Mouse (Mus musculus) lung, postnatal 0 days (tissue): Measurements from ENCODE around the gene Ugt1a8. TPM values are rescaled to one million over a fixed set of nuclear protein-coding genes. Genes with fewer than 3 reads are reported as not detected.
"Not testable (repeated sequence)": the region's sequence is repeated elsewhere in the genome, so short reads cannot be mapped to it uniquely, and the experiment has no call there.

ENCODE experiments used
- ATAC-seq: fragments of 200-750 bp; cut with Nextera tagmentation; 2 replicates; pipeline ENCODE4 v1.8.0; 2017; ENCODE audit warnings: moderate library complexity
- DNase-seq: peaks from one replicate; pipeline ENCODE4 v3.0.0-alpha.2; 2016; ENCODE audit warnings: low spot score
- H3K27ac ChIP-seq: fragments of 300-500 bp; sonication (generic); 2 replicates; pipeline ENCODE4 v1.5.1; 2014; ENCODE audit warnings: antibody characterized with exemption, mild to moderate bottlenecking, low read length, mixed read lengths
- H3K27me3 ChIP-seq: fragments of 300-500 bp; sonication (generic); replicated peaks from 2 replicates; pipeline ENCODE4 v1.6.1; 2014; ENCODE audit warnings: low read length, mixed read lengths; ENCODE audit not compliant: insufficient read depth
- H3K36me3 ChIP-seq: fragments of 300-500 bp; sonication (generic); 2 replicates; pipeline ENCODE4 v1.6.1; 2014; ENCODE audit warnings: low read length, mixed read lengths; ENCODE audit not compliant: insufficient read depth
- H3K4me1 ChIP-seq: fragments of 300-500 bp; sonication (generic); 2 replicates; pipeline ENCODE4 v1.6.1; 2014; ENCODE audit warnings: antibody characterized with exemption, low read depth, low read length, mixed read lengths; ENCODE audit not compliant: insufficient read depth
- H3K4me2 ChIP-seq: fragments of 300-500 bp; sonication (generic); replicated peaks from 2 replicates; pipeline ENCODE4 v1.6.1; 2014; ENCODE audit warnings: low read depth, mild to moderate bottlenecking, low read length, moderate library complexity, mixed read lengths
- H3K4me3 ChIP-seq: fragments of 300-500 bp; sonication (generic); 2 replicates; pipeline ENCODE4 v1.5.1; 2014; ENCODE audit warnings: low read depth, low read length
- H3K9ac ChIP-seq: fragments of 300-500 bp; sonication (generic); replicated peaks from 2 replicates; pipeline ENCODE4 v1.6.1; 2014; ENCODE audit warnings: low read depth, mild to moderate bottlenecking
- H3K9me3 ChIP-seq: fragments of 300-500 bp; sonication (generic); 2 replicates; pipeline ENCODE4 v1.6.1; 2016; ENCODE audit warnings: low read length, mixed read lengths
- CTCF ChIP-seq: IDR thresholded peaks from 2 replicates; pipeline ENCODE4 v1.5.1; 2016; ENCODE audit warnings: antibody characterized with exemption, mild to moderate bottlenecking
- EP300 ChIP-seq: IDR thresholded peaks from 2 replicates; pipeline ENCODE4 v1.6.1; 2016; ENCODE audit warnings: antibody characterized with exemption, mild to moderate bottlenecking, control low read depth
- WGBS: fragments of 180-500 bp; shearing (Covaris S2); extraction: QIAGEN DNeasy Blood & Tissue Kit; methylation state at CpG from one replicate; pipeline ENCODE4 v1.1.7; 2014; 5-methylcytosine and 5-hydroxymethylcytosine counted together
- polyA plus RNA-seq: library from polyadenylated mRNA; unstranded; fragments of >200 nt; fragmentation: Nextera tagmentation; extraction: Ambion mirVana; gene quantifications from 2 replicates; pipeline ENCODE4 v1.2.1, GENCODE M21; 2015

Ugt1a8 gene
- 0.11 TPM in 1 of 2 replicates, not detected in the other for polyA plus RNA-seq

DNA sequence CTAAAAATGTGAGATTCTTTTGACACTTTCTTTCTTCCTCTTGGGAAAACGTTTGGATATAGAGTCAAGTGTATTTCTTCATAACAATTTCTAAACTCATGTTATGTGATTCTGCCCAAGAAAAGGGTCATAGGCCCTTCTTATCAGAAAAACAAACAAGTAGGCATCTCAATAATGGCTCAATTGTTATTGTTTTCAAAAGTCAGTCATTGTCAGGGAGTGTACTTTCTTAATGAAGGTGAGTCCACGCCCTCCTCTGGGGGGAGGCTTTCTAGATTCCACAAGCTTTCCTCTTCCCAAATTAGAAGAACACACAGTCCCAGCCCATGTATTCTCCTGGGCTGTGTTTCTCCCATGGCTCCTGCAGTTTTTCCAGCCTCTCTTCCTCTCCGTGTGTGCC is at the start of gene Ugt1a8:
Ugt1a8 (plus strand) TSS at position 301 of the 400 bp plus-strand sequence.
- H3K4me2 ChIP-seq, result no peak within 1 kb of the TSS
- H3K27ac ChIP-seq, result no peak within 1 kb of the TSS
- WGBS, result 58% methylated on average over 3 of the region's 3 CpGs
- DNase-seq (no peak), ATAC-seq (no peak)
- TF ChIP-seq CTCF (no peak), EP300 (no peak)
- no peak within 1 kb of the TSS for H3K4me3 ChIP-seq
- no peaks in the 10 kb centered on the region for H3K27me3 ChIP-seq
- H3K4me1 ChIP-seq, result no peaks in the 10 kb centered on the region
- no peaks in the 10 kb centered on the region for H3K36me3 ChIP-seq
- H3K9ac ChIP-seq, result no peak within 1 kb of the TSS
- H3K9me3 ChIP-seq, result no peaks in the 10 kb centered on the region

- 78% methylated on average over 1 of the region's 2 CpGs for WGBS
- not testable (repeated sequence) for ATAC-seq, DNase-seq
These were observed 44.6 kb upstream of the Ugt1a8 start for GRCm38 (mm10) chr1:88043044-88043443.

GRCm38 (mm10) chr1:88044832-88045437 is 42.7 kb upstream of the Ugt1a8 start:
- H3K4me1 ChIP-seq, H3K36me3 ChIP-seq, H3K9me3 ChIP-seq, H3K27ac ChIP-seq, H3K27me3 ChIP-seq, H3K4me3 ChIP-seq, DNase-seq, H3K9ac ChIP-seq, ATAC-seq, H3K4me2 ChIP-seq: not testable (repeated sequence)
- 47% methylated on average over 3 of the region's 5 CpGs for WGBS

More at GRCm38 (mm10) chr1:88043044-88043443, 44.6 kb upstream of the Ugt1a8 start:
- not testable (repeated sequence) for H3K9ac ChIP-seq, H3K36me3 ChIP-seq, H3K27ac ChIP-seq, H3K4me2 ChIP-seq, H3K4me1 ChIP-seq, H3K9me3 ChIP-seq, H3K4me3 ChIP-seq, H3K27me3 ChIP-seq

DNA sequence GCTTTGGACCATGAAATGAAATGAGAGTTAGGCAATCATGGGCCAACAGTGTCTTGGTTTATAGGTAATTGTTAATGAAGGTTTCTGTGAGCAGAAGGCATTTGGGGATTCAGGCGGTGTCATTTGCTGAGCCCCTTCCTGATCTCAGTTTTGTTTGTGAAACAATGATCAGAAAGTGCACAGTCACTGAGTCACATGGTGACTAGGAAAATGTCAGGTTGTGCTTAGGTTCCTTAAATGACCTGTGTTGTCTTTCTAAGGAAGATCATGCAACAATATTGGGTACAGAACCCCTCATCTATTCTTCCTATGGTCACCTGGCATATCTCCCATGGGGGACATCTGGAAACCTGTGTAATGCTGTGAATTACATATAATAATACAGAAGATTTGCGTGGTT is 40.2 kb upstream of the Ugt1a8 start:
- not testable (repeated sequence) for H3K27me3 ChIP-seq, H3K27ac ChIP-seq, ATAC-seq, H3K4me2 ChIP-seq, DNase-seq, H3K36me3 ChIP-seq, H3K9ac ChIP-seq, H3K4me1 ChIP-seq, H3K4me3 ChIP-seq, H3K9me3 ChIP-seq
- 83% methylated on average over 2 of the region's 2 CpGs for WGBS

GRCm38 (mm10) chr1:88055088-88055487 is 32.5 kb upstream of the Ugt1a8 start, which contains the start of gene Ugt1a10:
Gene Ugt1a10 (plus strand): TSS chr1:88055388.
- Histone ChIP-seq H3K4me1 (no peaks in the 10 kb centered on the region), H3K27me3 (no peaks in the 10 kb centered on the region), H3K9ac (no peak within 1 kb of the TSS), H3K27ac (no peak within 1 kb of the TSS), H3K4me3 (no peak within 1 kb of the TSS), H3K36me3 (no peaks in the 10 kb centered on the region), H3K4me2 (no peak within 1 kb of the TSS), H3K9me3 (no peaks in the 10 kb centered on the region)
- 55% methylated on average over 1 of the region's 1 CpGs for WGBS
- no peak for DNase-seq
- TF ChIP-seq CTCF, result no peak
- no peak for TF ChIP-seq EP300
- no peak for ATAC-seq

DNA sequence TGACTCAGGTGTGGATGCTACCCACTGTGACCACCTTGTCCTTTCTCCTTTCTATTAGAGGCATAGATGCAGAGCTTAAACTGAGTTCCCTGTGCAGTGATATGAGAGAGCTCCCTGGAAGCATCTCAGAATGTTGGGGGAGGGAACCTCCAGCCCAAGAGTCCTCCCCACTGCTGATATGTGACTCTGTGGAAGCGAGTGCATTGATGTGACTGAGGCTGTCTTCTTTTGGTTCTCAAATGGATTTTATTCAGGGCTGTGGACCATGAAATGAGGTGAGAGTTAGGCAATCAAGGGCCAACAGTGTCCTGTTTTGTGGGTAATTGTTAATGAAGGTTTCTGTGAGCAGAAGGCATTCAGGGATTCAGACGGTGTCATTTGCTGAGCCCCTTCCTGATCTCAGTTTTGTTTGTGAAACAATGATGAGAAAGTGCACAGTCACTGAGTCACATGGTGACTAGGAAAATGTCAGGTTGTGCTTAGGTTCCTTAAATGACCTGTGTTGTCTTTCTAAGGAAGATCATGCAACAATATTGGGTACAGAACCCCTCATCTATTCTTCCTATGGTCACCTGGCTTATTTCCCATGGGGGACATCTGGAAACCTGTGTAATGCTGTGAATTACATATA is 21.0 kb upstream of the Ugt1a8 start:
- ATAC-seq, H3K4me2 ChIP-seq, H3K4me3 ChIP-seq, H3K27me3 ChIP-seq, DNase-seq, H3K9me3 ChIP-seq, H3K4me1 ChIP-seq, H3K36me3 ChIP-seq, H3K27ac ChIP-seq, H3K9ac ChIP-seq: not testable (repeated sequence)
- WGBS, result 76% methylated on average over 1 of the region's 2 CpGs
